Mouse (Mus musculus): ENCODE results near the gene Zdhhc11.
A peak's percentile ranks its signal among the peaks of the same experiment; 100 is the strongest.
"Not testable (repeated sequence)": the region's sequence is repeated elsewhere in the genome, so short reads cannot be mapped to it uniquely, and the experiment has no call there.

Zdhhc11 gene

GRCm38 (mm10) chr13:73976935-73977334 lies 13.3 kb downstream of the Zdhhc11 start:
- DNase-seq (ENCODE audit: low read depth, low spot score), result no peak
- no peaks in the 10 kb centered on the region for H3K36me3 ChIP-seq (ENCODE audit: control insufficient read depth, insufficient read depth, low read length, poor library complexity, severe bottlenecking)
- H3K27me3 ChIP-seq (ENCODE audit: control insufficient read depth, insufficient read depth, low read length, poor library complexity, severe bottlenecking), result no peaks in the 10 kb centered on the region

- DNase-seq (ENCODE audit: low read depth, low spot score), result no peak
- H3K36me3 ChIP-seq (ENCODE audit: control insufficient read depth, insufficient read depth, low read length, poor library complexity, severe bottlenecking), result no peaks in the 10 kb centered on the region
These were observed 26.7 kb downstream of the Zdhhc11 start for GRCm38 (mm10) chr13:73990325-73990724.

GRCm38 (mm10) chr13:73990761-73991160 lies 27.1 kb downstream of the Zdhhc11 start:
- no peak for DNase-seq (ENCODE audit: low read depth, low spot score)
- H3K36me3 ChIP-seq (ENCODE audit: control insufficient read depth, insufficient read depth, low read length, poor library complexity, severe bottlenecking), result no peaks in the 10 kb centered on the region
- H3K27me3 ChIP-seq (ENCODE audit: control insufficient read depth, insufficient read depth, low read length, poor library complexity, severe bottlenecking), result no peaks in the 10 kb centered on the region

More at GRCm38 (mm10) chr13:73990325-73990724, 26.7 kb downstream of the Zdhhc11 start:
- no peaks in the 10 kb centered on the region for H3K27me3 ChIP-seq (ENCODE audit: control insufficient read depth, insufficient read depth, low read length, poor library complexity, severe bottlenecking)

GRCm38 (mm10) chr13:73991267-73991666 lies 27.6 kb downstream of the Zdhhc11 start:
- Histone ChIP-seq H3K27me3 (ENCODE audit: control insufficient read depth, insufficient read depth, low read length, poor library complexity, severe bottlenecking) (no peaks in the 10 kb centered on the region), H3K36me3 (ENCODE audit: control insufficient read depth, insufficient read depth, low read length, poor library complexity, severe bottlenecking) (no peaks in the 10 kb centered on the region)
- no peak for DNase-seq (ENCODE audit: low read depth, low spot score)

GRCm38 (mm10) chr13:73996456-73996855 lies 32.8 kb downstream of the Zdhhc11 start:
- DNase-seq (ENCODE audit: low read depth, low spot score), result no peak
- H3K27me3 ChIP-seq (ENCODE audit: control insufficient read depth, insufficient read depth, low read length, poor library complexity, severe bottlenecking), result no peaks in the 10 kb centered on the region
- H3K36me3 ChIP-seq (ENCODE audit: control insufficient read depth, insufficient read depth, low read length, poor library complexity, severe bottlenecking), result no peaks in the 10 kb centered on the region

- no peak for DNase-seq (ENCODE audit: low read depth, low spot score)
- H3K36me3 ChIP-seq (ENCODE audit: control insufficient read depth, insufficient read depth, low read length, poor library complexity, severe bottlenecking), result no peaks in the 10 kb centered on the region
- 0 out of 2 replicates have a peak, but pooled peaks cover 1% of the 10 kb centered on the region for H3K27me3 ChIP-seq (ENCODE audit: control insufficient read depth, insufficient read depth, low read length, poor library complexity, severe bottlenecking)
These were observed 36.9 kb downstream of the Zdhhc11 start for GRCm38 (mm10) chr13:74000519-74000918.

GRCm38 (mm10) chr13:74000961-74001360 lies 37.3 kb downstream of the Zdhhc11 start:
- no peaks in the 10 kb centered on the region for H3K36me3 ChIP-seq (ENCODE audit: control insufficient read depth, insufficient read depth, low read length, poor library complexity, severe bottlenecking)
- H3K27me3 ChIP-seq (ENCODE audit: control insufficient read depth, insufficient read depth, low read length, poor library complexity, severe bottlenecking), result 0 out of 2 replicates have a peak, but pooled peaks cover 1% of the 10 kb centered on the region
- DNase-seq (ENCODE audit: low read depth, low spot score), result no peak

GRCm38 (mm10) chr13:74001492-74001891 lies 37.8 kb downstream of the Zdhhc11 start:
- DNase-seq (ENCODE audit: low read depth, low spot score), result no peak
- no peaks in the 10 kb centered on the region for H3K36me3 ChIP-seq (ENCODE audit: control insufficient read depth, insufficient read depth, low read length, poor library complexity, severe bottlenecking)
- 0 out of 2 replicates have a peak, but pooled peaks cover 1% of the 10 kb centered on the region for H3K27me3 ChIP-seq (ENCODE audit: control insufficient read depth, insufficient read depth, low read length, poor library complexity, severe bottlenecking)

GRCm38 (mm10) chr13:74006881-74007280 lies 43.2 kb downstream of the Zdhhc11 start:
- not testable (repeated sequence) for H3K27me3 ChIP-seq (ENCODE audit: control insufficient read depth, insufficient read depth, low read length, poor library complexity, severe bottlenecking); H3K36me3 ChIP-seq (ENCODE audit: control insufficient read depth, insufficient read depth, low read length, poor library complexity, severe bottlenecking); DNase-seq (ENCODE audit: low read depth, low spot score)

GRCm38 (mm10) chr13:74008216-74008615 lies 44.6 kb downstream of the Zdhhc11 start:
- H3K36me3 ChIP-seq (ENCODE audit: control insufficient read depth, insufficient read depth, low read length, poor library complexity, severe bottlenecking); H3K27me3 ChIP-seq (ENCODE audit: control insufficient read depth, insufficient read depth, low read length, poor library complexity, severe bottlenecking); DNase-seq (ENCODE audit: low read depth, low spot score): not testable (repeated sequence)

- Histone ChIP-seq H3K27me3 (ENCODE audit: control insufficient read depth, insufficient read depth, low read length, poor library complexity, severe bottlenecking) (peaks cover 1% of the 10 kb centered on the region; the same call in 1 of the 2 replicates), H3K36me3 (ENCODE audit: control insufficient read depth, insufficient read depth, low read length, poor library complexity, severe bottlenecking) (no peaks in the 10 kb centered on the region)
- peak; percentile 83 for DNase-seq (ENCODE audit: low read depth, low spot score)
These were observed 45.5 kb downstream of the Zdhhc11 start, which contains the start of gene Tppp for GRCm38 (mm10) chr13:74008948-74009718. Gene Tppp, plus strand, starts transcription at chr13:74009407.

- no peaks in the 10 kb centered on the region for H3K36me3 ChIP-seq (ENCODE audit: control insufficient read depth, insufficient read depth, low read length, poor library complexity, severe bottlenecking)
- DNase-seq (ENCODE audit: low read depth, low spot score), result peak; percentile 14
These were observed 46.4 kb downstream of the Zdhhc11 start for GRCm38 (mm10) chr13:74009791-74010614.

GRCm38 (mm10) chr13:74010678-74011077 lies 47.0 kb downstream of the Zdhhc11 start:
- no peak for DNase-seq (ENCODE audit: low read depth, low spot score)
- H3K27me3 ChIP-seq (ENCODE audit: control insufficient read depth, insufficient read depth, low read length, poor library complexity, severe bottlenecking), result no peaks in the 10 kb centered on the region; the same call in 1 of the 2 replicates
- H3K36me3 ChIP-seq (ENCODE audit: control insufficient read depth, insufficient read depth, low read length, poor library complexity, severe bottlenecking), result no peaks in the 10 kb centered on the region

More at GRCm38 (mm10) chr13:74009791-74010614, 46.4 kb downstream of the Zdhhc11 start:
- H3K27me3 ChIP-seq (ENCODE audit: control insufficient read depth, insufficient read depth, low read length, poor library complexity, severe bottlenecking), result peaks cover under 1% of the 10 kb centered on the region; the same call in 1 of the 2 replicates

- no peaks in the 10 kb centered on the region for H3K27me3 ChIP-seq (ENCODE audit: control insufficient read depth, insufficient read depth, low read length, poor library complexity, severe bottlenecking)
- DNase-seq (ENCODE audit: low read depth, low spot score), result no peak
- no peaks in the 10 kb centered on the region for H3K36me3 ChIP-seq (ENCODE audit: control insufficient read depth, insufficient read depth, low read length, poor library complexity, severe bottlenecking)
These were observed 52.3 kb downstream of the Zdhhc11 start for GRCm38 (mm10) chr13:74015908-74016307.

GRCm38 (mm10) chr13:74017426-74017825 lies 53.8 kb downstream of the Zdhhc11 start:
- H3K36me3 ChIP-seq (ENCODE audit: control insufficient read depth, insufficient read depth, low read length, poor library complexity, severe bottlenecking), result no peaks in the 10 kb centered on the region
- DNase-seq (ENCODE audit: low read depth, low spot score), result no peak
- H3K27me3 ChIP-seq (ENCODE audit: control insufficient read depth, insufficient read depth, low read length, poor library complexity, severe bottlenecking), result no peaks in the 10 kb centered on the region

All from splenic B cell, adult 2 months (primary cell).